Mouse (Mus musculus) G1E-ER4 (cell line): ENCODE results near the gene Smarcd1. TPM values are rescaled to one million over a fixed set of nuclear protein-coding genes. Genes with fewer than 3 reads are reported as not detected.

Experiments
- GATA1 ChIP-seq: IDR thresholded peaks from one replicate; pipeline ENCODE4 v1.8.0; 2012; ENCODE audit warnings: low read length, inconsistent platforms
- polyA plus RNA-seq: library from polyadenylated mRNA; stranded (reverse); fragments of >175 nt; gene quantifications from 2 replicates; pipeline ENCODE4 v1.2.3, GENCODE M21; 2012

Smarcd1 gene
- polyA plus RNA-seq, 1 experiment: 42.8 TPM

- no peak for TF ChIP-seq GATA1
Measured at GRCm38 (mm10) chr15:99671783-99672182, 30.1 kb upstream of the Smarcd1 start.

GRCm38 (mm10) chr15:99674866-99675265, 27.1 kb upstream of the Smarcd1 start:
- TF ChIP-seq GATA1: no peak

- TF ChIP-seq GATA1: no peak
Measured at GRCm38 (mm10) chr15:99677089-99677488, 24.8 kb upstream of the Smarcd1 start.

- no peak for TF ChIP-seq GATA1
Measured at GRCm38 (mm10) chr15:99678063-99678800, 23.7 kb upstream of the Smarcd1 start.

GRCm38 (mm10) chr15:99679008-99679407, 22.9 kb upstream of the Smarcd1 start:
- no peak for TF ChIP-seq GATA1

GRCm38 (mm10) chr15:99682880-99683279, 19.0 kb upstream of the Smarcd1 start:
- no peak for TF ChIP-seq GATA1

GRCm38 (mm10) chr15:99684156-99684555, 17.8 kb upstream of the Smarcd1 start:
- TF ChIP-seq GATA1: no peak

GRCm38 (mm10) chr15:99688712-99689111, 13.2 kb upstream of the Smarcd1 start:
- TF ChIP-seq GATA1: no peak

GRCm38 (mm10) chr15:99690924-99691323, 11.0 kb upstream of the Smarcd1 start:
- TF ChIP-seq GATA1: no peak

GRCm38 (mm10) chr15:99691976-99692375, 10.0 kb upstream of the Smarcd1 start:
- no peak for TF ChIP-seq GATA1

GRCm38 (mm10) chr15:99697309-99697708, 4.6 kb upstream of the Smarcd1 start:
- TF ChIP-seq GATA1: no peak

GRCm38 (mm10) chr15:99698533-99699085, 3.3 kb upstream of the Smarcd1 start:
- TF ChIP-seq GATA1: no peak

- no peak for TF ChIP-seq GATA1
Measured at GRCm38 (mm10) chr15:99699715-99700114, 2.2 kb upstream of the Smarcd1 start.

- no peak for TF ChIP-seq GATA1
Measured at GRCm38 (mm10) chr15:99700219-99701106, 1.5 kb upstream of the Smarcd1 start.

GRCm38 (mm10) chr15:99703104-99703503, 1.2 kb downstream of the Smarcd1 start:
- no peak for TF ChIP-seq GATA1

- no peak for TF ChIP-seq GATA1
Measured at GRCm38 (mm10) chr15:99703676-99704040, 1.7 kb downstream of the Smarcd1 start.

- no peak for TF ChIP-seq GATA1
Measured at GRCm38 (mm10) chr15:99704041-99704681, 2.2 kb downstream of the Smarcd1 start.
